8 mouse cellular contexts compared by ENCODE assay signal in genomic region chr11:98966499-98967141, GRCm38 (mm10). TPM values are rescaled to one million over a fixed set of nuclear protein-coding genes. Genes with fewer than 3 reads are reported as not detected.
DNase-seq lines count a peak whose midpoint lies in the region; ATAC-seq lines count a peak whose summit lies in the region.

No protein-coding gene starts in this region.

- peak; percentile 48 for DNase-seq in kidney, adult 9 months
- no peak for DNase-seq in kidney, adult 11 months
- peak; percentile 88 for DNase-seq in cerebellum, adult 9-11 months
- peak; percentile 86 for DNase-seq in gastrocnemius, postnatal 10 days
- DNase-seq in naive thymus-derived CD4-positive, alpha-beta T cell, adult 2 months (ENCODE audit: low read depth), result peak; percentile 27
- DNase-seq in urinary bladder, postnatal 4 days (ENCODE audit: low spot score in 2 of 2), result peak; percentile 75 to 78

- H3K36me3 ChIP-seq in hindbrain, embryonic 16.5 days (ENCODE audit: control insufficient read depth, insufficient read depth, low read length), result no peaks in the 10 kb centered on the region
- peaks cover 53% of the 10 kb centered on the region for H3K36me3 ChIP-seq in limb, embryonic 12.5 days

- no peaks in the 10 kb centered on the region for H3K27me3 ChIP-seq in hindbrain, embryonic 16.5 days (replicated peaks; ENCODE audit: control insufficient read depth, insufficient read depth, low read length)
- H3K27me3 ChIP-seq in limb, embryonic 12.5 days, result no peaks in the 10 kb centered on the region

- peak; percentile 59 for ATAC-seq in hindbrain, embryonic 16.5 days
- ATAC-seq in limb, embryonic 12.5 days (ENCODE audit: insufficient number of reproducible peaks, insufficient read depth, low FRiP score, low TSS enrichment, low read depth), result no peak

- H3K4me2 ChIP-seq in hindbrain, embryonic 16.5 days (ENCODE audit: low read length), result peak overlapping the region; percentile 99
- H3K4me2 ChIP-seq in limb, embryonic 12.5 days, result peak overlapping the region; percentile 99

- 29% methylated on average over 8 of the region's 9 CpGs for WGBS in hindbrain, embryonic 16.5 days
- WGBS in limb, embryonic 12.5 days, result 40% methylated on average over 9 of the region's 9 CpGs

- no peaks in the 10 kb centered on the region for H3K9me3 ChIP-seq in hindbrain, embryonic 16.5 days (ENCODE audit: control insufficient read depth, low read length)
- H3K9me3 ChIP-seq in limb, embryonic 12.5 days, result no peaks in the 10 kb centered on the region

- peaks cover 98% of the 10 kb centered on the region for H3K4me1 ChIP-seq in hindbrain, embryonic 16.5 days (ENCODE audit: control insufficient read depth, insufficient read depth, low read depth, low read length)
- H3K4me1 ChIP-seq in limb, embryonic 12.5 days (replicated peaks), result peaks cover 99% of the 10 kb centered on the region

- H3K27ac ChIP-seq in hindbrain, embryonic 16.5 days (ENCODE audit: low read depth, low read length), result peak overlapping the region; percentile 59; the same call in 1 of the 2 replicates
- peak overlapping the region; percentile 94 for H3K27ac ChIP-seq in limb, embryonic 12.5 days

- peak overlapping the region; percentile 38 for H3K9ac ChIP-seq in hindbrain, embryonic 16.5 days (ENCODE audit: low read depth, low read length)
- H3K9ac ChIP-seq in limb, embryonic 12.5 days (replicated peaks), result no peak overlapping the region; the same call in 1 of the 2 replicates

- no peak overlapping the region for H3K4me3 ChIP-seq in hindbrain, embryonic 16.5 days (ENCODE audit: low read length)
- H3K4me3 ChIP-seq in limb, embryonic 12.5 days (replicated peaks), result 0 out of 2 replicates have a peak overlapping the region, but pooled peaks have one; percentile 3

RNA-seq across cellular contexts. Expression of gene Gjd3, which starts 16.2 kb away (rescaled TPM):
- not detected for total RNA-seq in gastrocnemius, postnatal 10 days (2021)
- 2.0 and 3.0 TPM in 2 replicates for polyA plus RNA-seq in hindbrain, embryonic 16.5 days (2015; fragmentation: Nextera tagmentation; extraction: Ambion mirVana)
- polyA plus RNA-seq in limb, embryonic 12.5 days (2016; fragmentation: Nextera tagmentation; extraction: Ambion mirVana), result 0.51 TPM in 1 of 2 replicates, not detected in the other

RNA-seq across cellular contexts. Expression of gene Rara, which starts 39.0 kb away (rescaled TPM):
- 10 to 100 TPM; 22.6 to 31.5 TPM for total RNA-seq in gastrocnemius, postnatal 10 days (2021)
- polyA plus RNA-seq in hindbrain, embryonic 16.5 days (2015; fragmentation: Nextera tagmentation; extraction: Ambion mirVana), result 12.1 and 16.7 TPM in 2 replicates
- 47.1 TPM in 2 replicates for polyA plus RNA-seq in limb, embryonic 12.5 days (2016; fragmentation: Nextera tagmentation; extraction: Ambion mirVana)

RNA-seq across cellular contexts. Expression of gene Top2a, which starts 57.4 kb away (rescaled TPM):
- total RNA-seq in gastrocnemius, postnatal 10 days (2021), result 10 to 100 TPM; 33.9 to 43.9 TPM
- 33.1 and 44.9 TPM in 2 replicates for polyA plus RNA-seq in hindbrain, embryonic 16.5 days (2015; fragmentation: Nextera tagmentation; extraction: Ambion mirVana)
- 347 and 362 TPM in 2 replicates for polyA plus RNA-seq in limb, embryonic 12.5 days (2016; fragmentation: Nextera tagmentation; extraction: Ambion mirVana)

RNA-seq across cellular contexts. Expression of gene Cdc6, which starts 59.0 kb away (rescaled TPM):
- 1 to 10 TPM; 2.3 to 3.5 TPM for total RNA-seq in gastrocnemius, postnatal 10 days (2021)
- polyA plus RNA-seq in hindbrain, embryonic 16.5 days (2015; fragmentation: Nextera tagmentation; extraction: Ambion mirVana), result 4.6 and 6.3 TPM in 2 replicates
- 44.8 and 48.5 TPM in 2 replicates for polyA plus RNA-seq in limb, embryonic 12.5 days (2016; fragmentation: Nextera tagmentation; extraction: Ambion mirVana)
